Mouse (Mus musculus) kidney, postnatal 0 days (tissue): ENCODE results near the gene Adamts2. TPM values are rescaled to one million over a fixed set of nuclear protein-coding genes. Genes with fewer than 3 reads are reported as not detected.

Experiments
- ATAC-seq: fragments of 200-750 bp; cut with Nextera tagmentation; replicated peaks from 2 replicates; pipeline ENCODE4 v1.8.0; 2017; ENCODE audit warnings: low read depth, moderate number of reproducible peaks, moderate TSS enrichment, moderate library complexity; ENCODE audit not compliant: low FRiP score
- DNase-seq: peaks from one replicate; pipeline ENCODE4 v3.0.0-alpha.2; 2016; ENCODE audit warnings: low spot score
- H3K27ac ChIP-seq: fragments of 300-500 bp; sonication (generic); 2 replicates; pipeline ENCODE4 v1.5.1; 2014; ENCODE audit warnings: mild to moderate bottlenecking
- H3K27me3 ChIP-seq: fragments of 300-500 bp; sonication (generic); 2 replicates; pipeline ENCODE4 v1.6.1; 2014; ENCODE audit warnings: low read length, mixed read lengths; ENCODE audit not compliant: insufficient read depth
- H3K36me3 ChIP-seq: fragments of 300-500 bp; sonication (generic); 2 replicates; pipeline ENCODE4 v1.6.1; 2014; ENCODE audit warnings: low read length, mixed read lengths; ENCODE audit not compliant: insufficient read depth
- H3K4me1 ChIP-seq: fragments of 300-500 bp; sonication (generic); replicated peaks from 2 replicates; pipeline ENCODE4 v1.6.1; 2014; ENCODE audit warnings: antibody characterized with exemption, low read length, mixed read lengths; ENCODE audit not compliant: insufficient read depth
- H3K4me2 ChIP-seq: fragments of 300-500 bp; sonication (generic); 2 replicates; pipeline ENCODE4 v1.6.1; 2014; ENCODE audit warnings: mild to moderate bottlenecking, low read length, moderate library complexity, mixed read lengths
- H3K4me3 ChIP-seq: fragments of 300-500 bp; sonication (generic); replicated peaks from 2 replicates; pipeline ENCODE4 v1.5.1; 2014; ENCODE audit warnings: low read depth, low read length
- H3K9ac ChIP-seq: fragments of 300-500 bp; sonication (generic); 2 replicates; pipeline ENCODE4 v1.6.1; 2014; ENCODE audit warnings: low read depth, low read length
- H3K9me3 ChIP-seq: fragments of 300-500 bp; sonication (generic); replicated peaks from 2 replicates; pipeline ENCODE4 v1.6.1; 2016; ENCODE audit warnings: low read length, inconsistent platforms, mixed read lengths
- CTCF ChIP-seq: IDR thresholded peaks from 2 replicates; pipeline ENCODE4 v1.5.1; 2016; ENCODE audit warnings: antibody characterized with exemption, low read depth, mild to moderate bottlenecking, moderate library complexity
- WGBS: fragments of 180-500 bp; shearing (Covaris S2); extraction: QIAGEN DNeasy Blood & Tissue Kit; methylation state at CpG from one replicate; pipeline ENCODE4 v1.1.7; 2014; 5-methylcytosine and 5-hydroxymethylcytosine counted together
- polyA plus RNA-seq: library from polyadenylated mRNA; unstranded; fragments of >200 nt; fragmentation: Nextera tagmentation; extraction: Ambion mirVana; gene quantifications from 2 replicates; pipeline ENCODE4 v1.2.1, GENCODE M21; 2015

The Adamts2 gene
- polyA plus RNA-seq, 1 experiment from 2014 or later = 5.0 TPM

- no peak overlapping the region for H3K27ac ChIP-seq
- peaks cover 16% of the 10 kb centered on the region; the same call in 1 of the 2 replicates for H3K4me1 ChIP-seq
- no peak for TF ChIP-seq CTCF
- 0 out of 2 replicates have a peak overlapping the region, but pooled peaks have one; percentile 31 for H3K9ac ChIP-seq
- WGBS = under 1% methylated on average over 66 of the region's 72 CpGs
- H3K36me3 ChIP-seq = no peaks in the 10 kb centered on the region
- peak overlapping the region; percentile 71 for H3K4me2 ChIP-seq
- DNase-seq (peak; percentile 6), ATAC-seq (peak; percentile 66)
- no peaks in the 10 kb centered on the region for H3K9me3 ChIP-seq
- H3K4me3 ChIP-seq = peak overlapping the region; percentile 40
- H3K27me3 ChIP-seq = peaks cover 35% of the 10 kb centered on the region
Observed at GRCm38 (mm10) chr11:50850989-50851601, 249.2 kb downstream of the Adamts2 start.

Other genes with a start within 250 kb of the Adamts2 start
- 1.4 and 1.5 TPM in 2 replicates for gene Cby3, start 247.6 kb upstream of the Adamts2 start, polyA plus RNA-seq
- gene Hnrnph1, start 225.1 kb upstream of the Adamts2 start, polyA plus RNA-seq = 294 and 309 TPM in 2 replicates
- gene Rufy1, start 171.0 kb upstream of the Adamts2 start, polyA plus RNA-seq = 29.0 and 31.7 TPM in 2 replicates
- 12.8 and 13.1 TPM in 2 replicates for gene Zfp354c, start 225.6 kb downstream of the Adamts2 start, polyA plus RNA-seq
- gene Zfp879, start 239.5 kb downstream of the Adamts2 start, polyA plus RNA-seq = 0.70 and 0.82 TPM in 2 replicates
- not detected in 2 replicates for gene Grm6, start 248.6 kb downstream of the Adamts2 start, polyA plus RNA-seq